Mouse (Mus musculus): ENCODE measurements around the gene Dspp.

Gene Dspp

GRCm38 (mm10) chr5:104201153-104201950 lies 30.8 kb downstream of the Dspp start:
- DNase-seq, result no peak

- no peak for DNase-seq
Measured at GRCm38 (mm10) chr5:104202351-104202750, 31.8 kb downstream of the Dspp start, which contains the start of gene Dmp1. Gene Dmp1 (plus strand): TSS chr5:104202613.

- no peak for DNase-seq
Measured at GRCm38 (mm10) chr5:104212531-104212930, 42.0 kb downstream of the Dspp start.

GRCm38 (mm10) chr5:104218926-104219325 lies 48.4 kb downstream of the Dspp start:
- DNase-seq, result no peak

- DNase-seq, result no peak
Measured at GRCm38 (mm10) chr5:104224299-104224698, 53.8 kb downstream of the Dspp start.

- DNase-seq, result no peak
Measured at GRCm38 (mm10) chr5:104224750-104225149, 54.2 kb downstream of the Dspp start.

- no peak for DNase-seq
Measured at GRCm38 (mm10) chr5:104228497-104228896, 58.0 kb downstream of the Dspp start.
